Mouse (Mus musculus) hindlimb bud, embryonic 11.5 days (tissue): ENCODE data around the gene Grhl3.

Source experiments
- DNase-seq: peaks from one replicate; pipeline ENCODE4 v3.0.0-alpha.2; 2012; ENCODE audit warnings: low read depth, low spot score; ENCODE audit errors: extremely low spot score

Grhl3 gene

DNA sequence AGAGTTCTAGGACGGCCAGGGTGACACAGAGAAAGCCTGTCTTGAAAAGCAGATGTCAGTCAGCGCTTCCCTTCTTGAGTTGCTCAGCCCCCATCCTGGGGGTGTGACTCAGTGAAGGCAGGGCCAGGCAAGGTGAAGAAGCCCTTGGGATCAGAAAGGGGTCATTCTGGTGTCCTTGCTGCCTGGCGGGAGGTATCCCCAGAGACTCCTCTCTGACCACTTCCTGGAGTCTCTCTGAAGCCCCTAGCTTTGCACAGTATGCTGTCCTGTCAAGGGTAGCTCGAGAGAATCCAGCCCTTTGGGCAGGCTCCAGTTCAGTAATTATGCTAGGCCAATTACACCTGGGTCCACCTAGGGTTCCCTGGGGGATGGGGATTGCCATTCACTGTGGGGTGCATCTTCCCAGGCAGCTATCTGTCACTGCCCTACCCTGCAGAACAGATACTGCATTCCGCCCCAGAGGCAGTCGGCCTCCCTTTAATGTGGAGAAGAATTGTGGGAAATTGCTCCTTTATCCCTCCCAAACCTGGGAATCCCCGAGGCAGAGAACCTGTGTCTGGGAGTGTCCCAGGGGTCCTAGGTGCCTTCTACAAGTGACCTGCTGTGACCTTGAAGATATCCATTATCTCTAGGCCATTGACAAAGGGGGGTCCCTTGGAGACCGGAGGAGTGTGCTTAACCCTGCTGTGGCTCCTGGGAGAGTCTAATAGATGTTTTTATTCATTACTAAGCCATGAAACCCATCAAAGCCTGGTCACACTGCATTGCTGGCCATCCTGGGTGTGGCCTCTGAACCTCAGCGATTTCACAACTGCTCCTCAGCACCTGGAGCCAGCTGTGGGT lies 41.4 kb downstream of the Grhl3 start:
- no peak for DNase-seq

DNA sequence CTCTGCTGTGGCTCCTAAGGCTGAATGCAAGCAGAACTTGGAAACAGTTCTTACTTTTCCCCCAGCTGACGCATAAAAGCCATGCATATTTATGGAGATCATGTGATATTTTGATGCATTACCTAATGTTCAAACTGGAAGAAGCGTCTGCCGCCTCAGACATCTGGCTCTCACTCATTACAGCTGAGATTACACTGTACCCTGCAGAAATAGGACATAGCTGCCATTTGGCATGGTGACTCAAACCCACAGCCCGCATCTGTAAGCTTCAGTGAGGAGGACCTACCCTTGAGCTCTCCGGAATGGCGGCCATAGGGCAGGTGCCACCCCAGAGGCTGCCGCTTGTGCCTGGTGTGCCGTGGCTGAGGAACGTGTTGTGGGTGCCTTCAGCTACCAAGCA lies 42.2 kb downstream of the Grhl3 start:
- DNase-seq = no peak

DNA sequence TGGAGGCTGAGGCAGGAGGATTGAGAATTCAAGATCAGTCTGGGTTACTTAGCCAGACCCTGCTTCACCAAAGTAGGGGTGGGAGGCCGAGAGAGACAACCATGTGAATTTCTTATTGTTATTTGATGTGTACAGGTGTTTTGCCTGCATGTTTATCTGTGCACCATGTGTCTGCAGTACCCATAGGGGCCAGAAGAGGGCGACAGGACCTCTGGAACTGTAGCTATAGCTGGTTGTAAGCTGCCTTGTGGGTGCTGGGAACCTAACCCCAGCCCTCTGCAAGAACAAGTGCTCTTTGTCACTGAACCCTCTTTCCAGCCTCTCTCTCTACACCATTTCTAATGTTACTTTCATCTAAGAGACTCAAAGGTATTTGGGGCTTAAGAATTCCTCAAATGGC lies 43.2 kb downstream of the Grhl3 start:
- no peak for DNase-seq

DNA sequence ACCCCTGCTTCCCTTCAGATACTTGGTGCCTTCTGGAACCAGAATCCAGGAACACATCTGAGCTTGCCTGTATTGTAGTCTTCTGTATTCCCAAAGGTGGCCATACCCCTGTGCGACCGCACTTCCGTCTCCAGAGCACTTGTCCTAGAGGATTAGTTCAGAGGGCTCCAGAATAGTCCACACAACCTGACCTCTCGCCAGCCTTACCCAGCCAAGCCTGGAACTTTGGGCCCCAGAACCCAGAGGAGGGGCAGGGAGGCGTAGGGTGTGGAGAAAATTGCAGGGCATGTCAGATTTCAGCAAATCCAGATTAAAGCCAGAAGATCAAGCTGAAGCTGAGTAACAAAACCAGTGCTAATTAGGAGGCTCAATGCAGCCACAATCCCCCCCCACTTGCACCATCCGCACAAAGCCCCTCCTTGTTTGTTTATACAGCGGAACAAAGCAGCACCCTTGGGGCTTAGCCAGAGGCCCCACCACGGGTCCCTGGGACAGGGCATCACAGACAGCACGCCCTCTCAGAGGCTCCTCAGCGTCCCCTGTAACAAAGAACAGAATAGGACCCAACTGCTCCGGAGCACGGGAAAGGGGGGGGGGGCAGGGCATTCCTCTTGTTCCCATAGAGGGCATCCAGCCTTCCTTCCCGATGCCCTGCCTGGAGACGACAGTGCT lies 47.3 kb downstream of the Grhl3 start:
- DNase-seq = no peak

DNA sequence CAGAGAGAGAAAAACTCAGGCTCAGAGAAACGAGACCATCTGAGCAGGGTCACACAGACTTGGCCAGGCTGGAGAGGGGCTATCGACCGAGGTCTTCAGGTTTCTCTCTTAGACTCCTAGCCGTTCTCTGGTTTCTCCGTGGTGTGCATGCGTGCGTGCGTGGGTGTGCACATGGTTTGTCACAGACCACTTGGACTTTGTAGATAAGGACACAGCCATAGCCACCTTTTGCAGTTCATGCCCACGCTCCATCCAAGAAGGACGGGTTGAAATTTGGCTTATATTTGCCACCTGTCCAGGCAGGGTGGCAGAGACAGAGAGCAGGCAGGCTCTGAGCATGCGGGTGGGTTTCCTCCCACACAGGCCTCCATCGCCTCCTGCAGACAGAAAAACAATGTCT lies 48.4 kb downstream of the Grhl3 start:
- no peak for DNase-seq

DNA sequence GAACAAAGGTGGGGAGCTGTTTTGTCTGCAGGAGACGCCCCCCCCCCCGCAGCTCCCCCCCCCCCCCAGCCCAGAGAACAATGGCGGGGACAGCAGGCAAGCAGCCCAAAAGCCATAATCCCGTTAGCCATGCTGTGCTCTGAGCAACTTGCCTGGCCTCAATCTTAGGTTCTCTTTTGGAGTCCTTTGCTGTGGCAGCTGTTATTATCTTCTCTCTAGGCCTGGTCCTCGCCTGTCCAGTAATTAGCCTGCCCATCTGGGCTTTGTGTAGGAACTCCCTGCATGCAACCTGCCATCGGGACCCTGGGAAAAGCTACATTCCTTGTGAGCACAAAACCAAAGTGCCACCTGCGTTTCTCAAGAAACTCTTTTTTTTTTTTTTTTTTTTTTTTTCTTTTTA lies 49.5 kb downstream of the Grhl3 start:
- no peak for DNase-seq

DNA sequence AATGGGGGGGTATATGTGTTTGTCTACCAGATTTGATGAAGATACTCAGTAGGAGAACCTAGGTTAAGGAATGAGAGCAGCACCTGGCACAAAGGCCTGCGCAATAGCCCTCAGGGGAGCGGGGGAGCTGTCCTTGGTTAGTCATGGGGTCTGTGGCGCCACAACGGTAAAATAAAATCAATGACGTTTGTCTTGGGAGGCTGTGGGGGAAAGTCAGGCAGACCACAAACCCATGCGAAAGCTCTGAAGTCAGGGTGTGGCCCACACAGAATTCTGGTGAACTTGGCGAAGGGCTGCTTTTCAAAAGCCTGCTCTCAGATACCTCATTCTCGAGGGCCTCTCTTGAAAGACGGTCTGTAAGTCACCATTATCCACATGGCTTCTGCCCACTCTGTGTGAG lies 53.0 kb downstream of the Grhl3 start:
- no peak for DNase-seq

DNA sequence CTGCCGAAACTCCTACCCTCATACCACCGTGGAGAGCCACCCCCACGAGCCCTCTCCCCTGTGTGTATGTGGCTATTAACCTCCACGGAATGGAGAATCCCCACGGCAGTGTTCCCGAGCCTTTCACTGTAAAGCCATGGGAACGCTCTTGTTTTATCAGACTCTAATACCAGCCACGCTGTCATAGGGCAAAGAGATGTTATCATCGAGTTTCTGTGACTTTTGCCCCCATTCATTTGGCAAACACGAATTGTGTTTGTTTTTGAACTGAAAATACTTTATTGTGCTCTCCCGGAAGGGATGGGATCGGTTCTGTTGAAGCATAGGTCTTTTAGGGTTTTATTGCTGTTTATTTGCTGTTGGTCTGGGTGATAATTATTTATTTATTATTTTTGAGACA lies 55.3 kb downstream of the Grhl3 start:
- no peak for DNase-seq

DNA sequence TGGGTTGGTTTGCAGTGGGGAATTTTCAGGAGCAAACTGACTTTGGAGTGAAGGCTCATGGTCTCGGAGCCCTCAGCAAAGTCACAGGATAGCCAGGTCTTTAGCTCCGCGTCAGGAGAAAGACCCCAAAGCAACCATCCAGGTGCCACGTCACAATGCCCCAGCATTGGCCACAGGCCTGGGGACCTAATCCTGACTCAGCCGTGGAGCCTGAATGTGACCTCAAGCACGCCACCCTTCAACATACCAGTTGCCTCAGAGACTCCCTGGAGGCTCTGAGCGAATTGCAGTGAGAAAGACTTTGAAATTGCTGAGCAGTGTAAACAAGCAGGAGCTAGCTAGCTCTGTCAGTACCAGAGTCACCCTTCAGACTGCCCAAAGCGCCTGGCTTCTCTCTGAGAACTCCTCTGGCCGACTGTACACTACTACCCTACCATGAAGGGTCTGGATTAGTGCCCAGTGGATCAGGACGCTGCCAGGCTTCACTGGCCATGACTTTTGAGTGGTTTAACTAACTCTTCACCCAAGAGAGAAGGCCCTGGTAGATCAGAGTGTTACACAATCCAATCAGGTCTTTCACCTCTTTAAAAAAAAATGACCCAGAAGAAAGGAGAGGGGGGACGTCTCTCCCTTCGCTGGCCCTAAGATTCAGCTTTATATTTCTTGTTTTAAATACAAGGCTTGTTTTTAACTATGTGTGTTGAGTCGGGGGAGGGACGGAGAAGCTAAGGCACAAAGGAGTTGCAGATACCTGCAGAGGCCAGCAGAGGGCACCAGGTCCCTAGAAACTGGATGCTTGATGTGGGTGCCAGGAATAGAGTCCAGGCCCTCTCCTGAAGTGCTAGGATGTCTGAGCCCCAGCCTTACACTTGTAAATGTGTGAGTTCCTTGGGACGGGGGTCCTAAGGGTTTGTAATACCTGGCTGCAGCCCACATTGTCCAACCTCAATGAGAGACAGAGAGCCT lies 56.8 kb downstream of the Grhl3 start:
- DNase-seq = no peak

DNA sequence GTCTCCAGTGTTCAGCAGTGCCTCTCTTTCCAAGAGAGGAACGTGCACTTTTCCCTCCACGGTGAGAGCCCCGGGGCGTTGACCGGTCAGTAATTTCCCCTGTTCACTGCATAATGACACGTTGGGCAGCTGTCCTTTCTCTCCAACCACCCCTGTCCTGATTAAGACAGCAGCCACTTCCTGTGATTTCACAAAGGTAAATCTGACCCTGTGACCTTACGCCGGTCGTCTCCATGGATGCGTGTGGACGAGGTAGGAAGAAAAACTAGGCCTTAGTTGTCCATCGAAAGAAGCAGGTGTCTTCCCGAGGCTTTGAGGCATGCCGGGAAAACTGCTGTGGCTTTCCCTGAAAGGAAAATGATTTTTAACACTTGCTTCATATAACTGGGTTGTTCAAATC lies 58.5 kb downstream of the Grhl3 start:
- DNase-seq = no peak

DNA sequence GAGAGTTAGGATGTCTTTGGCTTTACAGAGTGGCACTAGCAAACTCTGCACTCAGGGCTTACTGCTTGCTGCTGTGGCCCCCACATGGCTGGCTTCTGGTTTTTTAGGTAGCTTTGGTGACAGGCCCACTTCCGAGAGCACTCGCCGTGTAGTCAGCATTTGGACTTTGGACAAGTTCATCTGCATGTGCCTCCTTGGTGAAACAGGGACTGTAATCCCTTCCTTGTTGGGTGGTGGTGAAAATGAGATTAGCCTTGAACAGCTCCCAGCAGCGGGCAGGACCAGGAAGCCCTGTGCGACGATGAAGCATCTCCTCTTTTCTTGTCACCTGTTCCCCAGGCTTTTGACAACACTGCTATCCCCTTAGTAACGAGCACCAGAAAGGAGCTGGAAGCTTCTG lies 59.6 kb downstream of the Grhl3 start:
- no peak for DNase-seq

DNA sequence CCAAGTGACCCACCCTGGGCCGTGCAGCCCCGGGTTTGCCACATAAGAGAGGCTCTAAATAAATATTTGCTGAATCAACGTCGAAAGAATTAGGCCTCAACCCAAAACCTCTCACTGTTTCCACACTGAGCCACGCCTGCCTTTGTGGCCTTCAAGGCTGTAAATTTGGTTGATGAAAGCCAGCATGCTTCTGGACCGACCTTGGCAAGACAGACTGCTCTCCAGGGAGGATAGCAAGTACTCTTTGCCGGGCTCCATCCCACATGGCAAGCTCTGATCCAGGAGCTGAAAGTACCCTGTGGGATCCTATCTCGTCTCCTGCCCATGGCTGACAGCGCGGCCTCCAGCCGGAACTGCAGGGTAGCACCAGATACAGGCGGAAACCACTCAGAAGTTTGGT lies 63.9 kb downstream of the Grhl3 start:
- no peak for DNase-seq

DNA sequence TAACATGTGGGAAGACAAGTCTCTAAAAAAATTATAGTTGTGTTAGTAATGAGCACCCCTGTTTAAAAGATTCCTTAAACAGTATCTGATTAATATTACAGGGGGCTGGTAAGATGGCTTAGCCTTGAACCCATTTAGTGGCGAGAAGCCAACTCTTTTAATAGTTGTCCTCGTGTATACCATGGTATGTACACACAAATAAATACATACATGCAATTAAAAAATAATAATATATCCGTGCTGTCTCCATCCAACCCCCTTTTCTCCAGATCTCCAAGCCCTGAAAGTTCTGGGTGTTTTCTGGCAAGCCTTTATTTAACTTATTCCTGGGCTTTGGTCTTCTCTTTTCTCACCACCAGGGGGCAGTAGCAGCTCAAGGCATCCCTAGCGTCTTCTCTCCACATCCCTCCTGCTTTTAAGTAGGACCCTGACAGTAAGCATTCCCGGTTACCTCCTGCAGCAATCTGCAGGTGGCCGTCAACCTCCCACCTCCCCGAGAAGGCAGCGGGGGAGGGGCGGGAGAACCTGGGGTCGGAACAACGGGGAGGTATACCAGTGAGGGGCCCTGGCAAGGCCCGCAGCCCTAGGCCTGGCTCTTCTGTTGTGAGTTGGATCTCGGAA lies 64.9 kb downstream of the Grhl3 start:
- peak; percentile 85 for DNase-seq

DNA sequence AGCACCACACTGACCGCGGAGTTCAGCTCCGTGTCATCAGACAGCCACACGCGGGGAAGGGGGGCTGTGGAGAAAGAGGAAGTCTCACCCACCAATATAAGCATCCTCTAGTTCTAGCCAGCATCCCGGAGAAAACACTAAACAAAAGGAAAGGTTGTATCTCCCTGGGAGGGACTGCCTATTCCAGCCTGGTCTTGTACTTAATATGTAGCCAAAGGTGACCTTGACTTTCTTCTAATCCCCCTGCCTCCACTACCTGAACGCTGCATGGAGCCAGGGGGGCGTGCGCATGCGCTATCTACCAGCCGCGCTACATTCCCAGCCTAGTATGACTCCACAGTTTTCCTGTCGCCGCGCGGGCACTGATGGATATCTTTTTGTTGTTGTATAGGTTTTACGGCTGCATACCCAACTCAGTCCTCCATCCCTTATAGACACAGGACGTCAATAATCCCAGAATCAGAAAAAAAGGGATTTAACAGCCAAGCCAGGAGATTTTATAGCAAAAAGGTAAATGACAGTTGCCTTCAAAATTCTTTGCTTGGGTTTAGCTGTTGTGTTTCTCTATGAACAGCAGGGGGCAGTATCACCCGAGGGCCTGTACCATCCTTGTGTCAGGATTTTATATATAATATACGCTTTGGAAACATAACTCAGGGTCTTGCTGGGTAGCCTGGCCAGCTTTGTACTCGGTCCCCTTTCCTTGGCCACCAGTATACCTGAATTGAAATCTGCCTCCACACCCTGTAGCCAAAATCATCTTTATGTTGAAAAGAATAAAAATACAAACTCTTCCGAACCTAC lies 65.7 kb downstream of the Grhl3 start:
- DNase-seq = peak; percentile 57

DNA sequence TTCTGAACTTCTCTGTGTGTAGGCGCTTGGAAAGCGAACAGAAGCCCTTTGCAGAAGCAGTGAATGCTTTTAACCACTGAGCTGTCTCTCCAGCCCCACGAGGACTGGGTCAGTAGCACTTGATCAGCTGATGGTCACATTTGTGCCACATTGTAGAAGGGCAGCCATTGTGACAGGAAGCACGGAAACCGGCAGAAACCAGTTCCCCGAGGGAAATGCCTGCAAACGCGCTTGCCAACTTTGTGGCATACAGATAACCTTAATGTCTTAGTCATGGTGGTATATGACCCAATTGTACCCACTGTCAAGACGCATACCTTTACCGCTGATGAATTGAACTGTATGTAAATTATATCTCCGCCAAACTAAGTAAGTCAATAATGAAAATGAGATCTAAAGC lies 67.6 kb downstream of the Grhl3 start:
- DNase-seq = no peak

DNA sequence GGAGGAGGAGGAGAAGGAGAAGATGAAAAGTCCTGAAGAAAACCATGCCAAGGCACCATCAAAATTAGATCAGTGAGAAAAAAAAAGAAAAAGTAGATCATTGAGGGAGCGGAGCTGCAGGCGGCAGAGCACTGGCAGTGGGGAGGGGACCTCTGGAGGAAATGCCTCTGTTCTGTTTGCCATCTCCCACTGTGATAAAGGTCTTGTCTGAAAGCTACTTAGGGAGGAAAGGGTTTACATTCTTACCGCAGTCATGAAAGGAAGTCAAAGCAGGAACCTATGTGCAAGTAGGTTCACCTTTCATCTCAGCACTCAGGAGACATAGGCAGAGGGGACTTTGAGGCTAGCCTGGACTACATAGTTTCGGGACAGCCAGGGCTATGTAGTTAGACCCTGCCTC lies 71.8 kb downstream of the Grhl3 start:
- DNase-seq = no peak

DNA sequence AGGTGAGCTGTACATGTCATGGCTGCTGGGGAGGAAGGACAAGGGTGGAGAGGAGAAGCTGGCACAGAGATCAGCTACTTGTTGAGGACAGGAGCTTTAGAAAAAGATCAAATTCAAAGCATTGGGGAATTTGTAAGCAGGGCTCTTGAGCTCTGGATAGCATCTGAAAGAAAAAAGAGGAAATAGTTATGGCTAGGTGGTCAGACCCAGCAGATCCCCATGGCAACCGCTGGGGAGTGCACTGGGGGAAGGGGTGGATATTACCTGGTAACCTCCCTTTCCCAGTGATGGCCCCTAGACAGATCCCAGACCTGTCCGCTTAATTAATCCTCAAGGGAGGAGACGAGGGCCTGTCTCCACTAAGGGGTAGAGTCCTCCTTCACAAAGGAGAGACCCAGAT lies 73.6 kb downstream of the Grhl3 start:
- no peak for DNase-seq

DNA sequence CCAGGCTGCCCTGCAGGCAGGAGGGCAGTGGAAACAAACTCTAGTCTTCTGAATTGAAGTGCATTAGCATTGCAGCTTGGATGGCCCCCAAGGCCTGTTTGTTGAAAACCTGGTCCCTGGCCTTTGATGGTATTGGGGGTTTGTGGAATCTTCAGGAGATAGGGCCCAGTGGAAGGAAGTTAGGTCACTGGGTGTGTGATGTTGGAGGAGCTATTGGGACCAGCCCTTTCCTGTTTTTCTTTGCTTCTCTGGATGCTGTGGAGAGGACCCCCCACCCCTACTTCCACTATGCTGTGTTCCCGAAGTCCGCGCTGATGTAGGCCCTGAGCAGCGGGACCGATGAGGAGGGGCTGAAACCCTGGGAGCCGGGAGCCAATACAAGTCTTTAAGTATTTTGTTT lies 75.3 kb downstream of the Grhl3 start:
- no peak for DNase-seq

DNA sequence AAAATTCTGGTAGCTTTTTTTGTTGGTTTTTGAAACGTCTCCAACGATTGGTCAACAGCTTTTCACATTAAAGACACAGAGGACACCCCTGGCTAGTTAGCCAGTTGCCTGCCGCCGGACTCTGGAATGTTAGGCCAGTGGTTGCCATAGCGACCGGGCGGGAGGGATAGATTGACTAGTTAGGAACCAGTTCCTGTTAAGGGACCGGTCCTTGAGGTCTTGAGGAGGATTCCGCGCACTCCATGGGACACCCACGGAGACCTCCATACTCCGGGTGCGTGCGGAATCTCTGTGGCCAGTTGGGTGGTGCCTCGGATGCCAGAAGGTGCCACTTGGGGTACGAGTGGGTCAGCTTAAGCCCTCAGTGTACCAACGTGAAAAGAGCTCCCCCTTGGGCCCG lies 77.6 kb downstream of the Grhl3 start:
- peak; percentile 26 for DNase-seq

DNA sequence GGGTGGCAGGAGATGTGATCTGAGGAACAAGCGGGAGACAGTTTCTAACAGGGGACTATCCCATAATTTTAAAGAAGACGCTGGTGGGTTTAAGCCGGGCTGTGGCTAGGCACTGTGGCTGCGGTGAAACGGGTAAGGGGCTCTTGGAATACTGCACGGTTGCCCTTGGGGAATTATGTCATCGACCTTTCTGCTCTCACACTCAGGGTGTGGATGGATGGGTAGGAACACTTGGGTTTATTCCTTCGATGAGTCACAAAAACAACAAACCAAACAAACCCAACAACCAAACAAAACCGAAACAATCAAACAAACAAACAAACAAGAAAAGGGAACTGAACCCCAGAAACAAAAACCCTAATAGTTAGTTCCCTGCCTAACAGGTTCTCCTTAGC lies 78.0 kb downstream of the Grhl3 start:
- no peak for DNase-seq
